Mouse (Mus musculus): ENCODE measurements around the gene Sel1l3. TPM values are rescaled to one million over a fixed set of nuclear protein-coding genes. Genes with fewer than 3 reads are reported as not detected.

Sel1l3 gene
- total and polyA plus RNA-seq, 3 experiments = 0.28 to 0.76 (median 0.34) TPM

DNA sequence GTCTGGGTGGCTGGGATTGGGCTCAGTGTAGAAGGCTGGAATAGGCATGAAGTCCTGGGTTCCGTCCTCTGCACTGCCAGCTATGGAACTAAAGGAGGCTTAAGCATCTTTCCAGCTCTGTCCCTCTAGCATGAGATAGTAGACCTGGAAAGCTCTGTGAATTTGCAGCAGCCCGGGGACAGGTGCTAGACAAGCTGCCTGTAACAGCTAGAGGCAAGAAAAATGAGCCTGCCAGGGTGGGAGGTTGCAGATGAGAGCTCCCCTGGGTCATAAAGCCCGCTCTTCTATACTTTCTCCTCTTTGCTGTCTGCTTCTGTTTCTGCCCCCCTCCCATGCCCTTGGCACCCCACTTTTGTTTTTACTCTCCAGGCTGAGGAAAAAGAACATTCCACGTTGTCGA, 46.2 kb upstream of the Sel1l3 start:
- H3K79me2 ChIP-seq (replicated peaks; ENCODE audit: control insufficient read depth, extremely low read depth, insufficient read depth, poor library complexity, severe bottlenecking) = no peaks in the 10 kb centered on the region
- no peak overlapping the region for H3K9ac ChIP-seq (ENCODE audit: insufficient read depth, low read depth)
- peaks cover 0 to 8% of the 10 kb centered on the region in 2 experiments; a peak in 2 of 4 replicates for H3K4me1 ChIP-seq (ENCODE audit: control insufficient read depth in 1 of 2, insufficient read depth in 2 of 2)
- H3K9me3 ChIP-seq (replicated peaks; ENCODE audit: low read length) = no peaks in the 10 kb centered on the region
- no peaks in the 10 kb centered on the region for H3K27me3 ChIP-seq (replicated peaks)
- H3K36me3 ChIP-seq (replicated peaks in 1 of 2; ENCODE audit: control insufficient read depth in 1 of 2, insufficient read depth in 1 of 2, low read length in 1 of 2) = no peaks in the 10 kb centered on the region
- dilution Hi-C loops (cut with MboI; ENCODE audit: extremely low pct_ligation_motif_present, extremely low pct_unique_long_range_greater_than_20kb, low sequenced_read_pairs) = no loop called here
- DNase-seq (ENCODE audit: extremely low read depth) = no peak
- no peak overlapping the region for H3K27ac ChIP-seq (ENCODE audit: insufficient read depth, low read depth)
- in situ Hi-C loops (cut with MboI; ENCODE audit: low pct_ligation_motif_present, low pct_unique_long_range_greater_than_20kb, low sequenced_read_pairs) = no loop called here
- no peak overlapping the region for H3K4me3 ChIP-seq (replicated peaks in 1 of 3; ENCODE audit: low read depth in 2 of 3, low read length in 2 of 3, poor library complexity in 1 of 3)
- TF ChIP-seq GABPA (IDR thresholded peaks at IDR 0.05; ENCODE audit: insufficient replicate concordance, low read depth, low read length) (no peak), CHD1 (IDR thresholded peaks at IDR 0.05; ENCODE audit: low read depth, low read length) (no peak), NRF1 (IDR thresholded peaks at IDR 0.05; ENCODE audit: low read depth, low read length) (no peak), TCF12 (IDR thresholded peaks at IDR 0.05; ENCODE audit: low read depth, low read length) (no peak), POLR2AphosphoS2 (IDR thresholded peaks at IDR 0.05; ENCODE audit: low read depth, low read length) (no peak), MAZ (IDR thresholded peaks at IDR 0.05; ENCODE audit: low read depth, low read length) (no peak), ELF1 (IDR thresholded peaks at IDR 0.05; ENCODE audit: low read depth, low read length) (no peak), JUND (conservative IDR thresholded peaks at IDR 0.05; ENCODE audit: low read depth, low read length) (no peak), MAFK (IDR thresholded peaks at IDR 0.05; ENCODE audit: insufficient replicate concordance, low read length) (no peak), CHD2 (IDR thresholded peaks at IDR 0.05; ENCODE audit: low read length) (no peak), MEF2A (IDR thresholded peaks at IDR 0.05; ENCODE audit: borderline replicate concordance, low read depth, low read length) (no peak), MXI1 (IDR thresholded peaks at IDR 0.05; ENCODE audit: low read depth, low read length) (no peak), PAX5 (IDR thresholded peaks at IDR 0.05; ENCODE audit: low read length) (no peak), SMC3 (IDR thresholded peaks at IDR 0.05; ENCODE audit: low read depth, low read length) (no peak), EP300 (IDR thresholded peaks at IDR 0.05; ENCODE audit: low read length) (no peak), E2F4 (IDR thresholded peaks at IDR 0.05; ENCODE audit: insufficient replicate concordance, low read depth, low read length) (no peak), USF1 (IDR thresholded peaks at IDR 0.05; ENCODE audit: low read depth, low read length) (no peak)
- no peak overlapping the region for H3K4me2 ChIP-seq (ENCODE audit: insufficient read depth, low read depth, poor library complexity, severe bottlenecking)

DNA sequence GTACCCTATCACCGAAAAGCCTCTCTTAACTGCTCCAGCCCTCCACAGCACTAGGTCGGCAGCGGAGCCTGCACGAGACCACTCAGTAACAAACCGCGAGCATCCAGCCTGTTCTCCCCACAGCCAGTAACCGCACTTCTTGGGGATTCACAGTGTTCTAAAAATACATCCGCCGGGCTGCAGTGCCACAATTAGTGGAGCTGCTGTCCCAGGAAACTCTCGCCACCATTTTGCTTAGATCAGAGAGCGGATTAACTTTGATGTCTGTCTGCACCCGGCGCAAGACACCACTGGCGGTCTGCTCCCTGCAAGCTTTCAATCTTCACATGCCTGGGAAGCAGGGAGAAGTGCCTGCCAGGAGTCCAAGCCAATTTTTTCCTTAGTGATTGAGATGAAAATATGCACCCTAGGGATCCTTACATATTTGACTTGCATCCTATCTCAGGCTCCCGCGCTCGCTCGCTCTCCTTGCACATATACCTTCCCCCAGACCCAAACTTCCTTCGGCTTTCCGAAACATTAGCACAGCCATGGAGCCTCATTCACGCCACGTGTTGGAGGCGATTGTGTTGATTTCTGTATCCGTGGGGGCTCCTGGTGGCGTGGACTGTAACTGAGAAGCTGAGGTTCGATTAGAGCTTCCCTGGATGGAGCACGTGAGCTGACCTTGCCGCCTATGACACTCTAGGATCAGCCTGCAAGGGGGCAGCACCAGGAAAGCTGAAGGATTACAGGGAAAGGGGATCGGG, 44.5 kb upstream of the Sel1l3 start:
- Histone ChIP-seq H3K27me3 (replicated peaks) (no peaks in the 10 kb centered on the region), H3K4me3 (replicated peaks in 1 of 3; ENCODE audit: low read depth in 2 of 3, low read length in 2 of 3, poor library complexity in 1 of 3) (no peak overlapping the region), H3K79me2 (replicated peaks; ENCODE audit: control insufficient read depth, extremely low read depth, insufficient read depth, poor library complexity, severe bottlenecking) (no peaks in the 10 kb centered on the region), H3K36me3 (replicated peaks in 1 of 2; ENCODE audit: control insufficient read depth in 1 of 2, insufficient read depth in 1 of 2, low read length in 1 of 2) (no peaks in the 10 kb centered on the region), H3K4me2 (ENCODE audit: insufficient read depth, low read depth, poor library complexity, severe bottlenecking) (no peak overlapping the region), H3K9me3 (replicated peaks; ENCODE audit: low read length) (no peaks in the 10 kb centered on the region), H3K4me1 (ENCODE audit: control insufficient read depth in 1 of 2, insufficient read depth in 2 of 2) (peaks cover 0 to 5% of the 10 kb centered on the region in 2 experiments; a peak in 1 of 4 replicates), H3K9ac (ENCODE audit: insufficient read depth, low read depth) (no peak overlapping the region), H3K27ac (ENCODE audit: insufficient read depth, low read depth) (no peak overlapping the region)
- DNase-seq (ENCODE audit: extremely low read depth) = no peak
- in situ Hi-C loops (cut with MboI; ENCODE audit: low pct_ligation_motif_present, low pct_unique_long_range_greater_than_20kb, low sequenced_read_pairs) (no loop called here), dilution Hi-C loops (cut with MboI; ENCODE audit: extremely low pct_ligation_motif_present, extremely low pct_unique_long_range_greater_than_20kb, low sequenced_read_pairs) (no loop called here)
- TF ChIP-seq MXI1 (IDR thresholded peaks at IDR 0.05; ENCODE audit: low read depth, low read length) (no peak), GABPA (IDR thresholded peaks at IDR 0.05; ENCODE audit: insufficient replicate concordance, low read depth, low read length) (no peak), CHD1 (IDR thresholded peaks at IDR 0.05; ENCODE audit: low read depth, low read length) (no peak), MAX (IDR thresholded peaks at IDR 0.05; ENCODE audit: low read length) (no peak), TCF12 (IDR thresholded peaks at IDR 0.05; ENCODE audit: low read depth, low read length) (no peak), JUN (IDR thresholded peaks at IDR 0.05; ENCODE audit: insufficient read depth, low read depth, low read length) (no peak), JUND (conservative IDR thresholded peaks at IDR 0.05; ENCODE audit: low read depth, low read length) (no peak), HCFC1 (IDR thresholded peaks at IDR 0.05; ENCODE audit: low read depth, low read length) (no peak), EP300 (IDR thresholded peaks at IDR 0.05; ENCODE audit: low read length) (no peak), MAZ (IDR thresholded peaks at IDR 0.05; ENCODE audit: low read depth, low read length) (no peak), IRF4 (IDR thresholded peaks at IDR 0.05; ENCODE audit: low read depth, low read length) (no peak), USF2 (conservative IDR thresholded peaks at IDR 0.05; ENCODE audit: low read depth, low read length) (no peak), USF1 (IDR thresholded peaks at IDR 0.05; ENCODE audit: low read depth, low read length) (no peak), POLR2A (IDR thresholded peaks at IDR 0.05; ENCODE audit: low read depth, low read length) (no peak), E2F4 (IDR thresholded peaks at IDR 0.05; ENCODE audit: insufficient replicate concordance, low read depth, low read length) (no peak), NELFE (IDR thresholded peaks at IDR 0.05; ENCODE audit: low read depth, low read length) (no peak)

Measured in CH12.LX (cell line).